Mouse (Mus musculus) kidney, adult 2 months (tissue): ENCODE results near the gene Arid1b. TPM values are rescaled to one million over a fixed set of nuclear protein-coding genes. Genes with fewer than 3 reads are reported as not detected.

ENCODE experiments used
- DNase-seq: peaks from one replicate; pipeline ENCODE4 v3.0.0; 2021
- H3K27ac ChIP-seq: fragments of 200-500 bp; 2 replicates; pipeline ENCODE4 v1.5.1; 2012; ENCODE audit warnings: low read depth, low read length, control low read depth, inconsistent platforms; ENCODE audit not compliant: insufficient read depth
- H3K27me3 ChIP-seq: fragments of 200-500 bp; replicated peaks from 2 replicates; pipeline ENCODE4 v1.6.1; 2012; ENCODE audit warnings: mild to moderate bottlenecking, moderate library complexity, low read length, inconsistent platforms; ENCODE audit not compliant: control insufficient read depth, insufficient read depth
- H3K36me3 ChIP-seq: fragments of 200-500 bp; 2 replicates; pipeline ENCODE4 v1.6.1; 2012; ENCODE audit warnings: mild to moderate bottlenecking, moderate library complexity, low read length, inconsistent platforms; ENCODE audit not compliant: control insufficient read depth, insufficient read depth
- H3K4me1 ChIP-seq: fragments of 200-500 bp; 2 replicates; pipeline ENCODE4 v1.6.1; 2011; ENCODE audit warnings: low read length; ENCODE audit not compliant: control insufficient read depth, insufficient read depth
- H3K4me3 ChIP-seq: fragments of 200-500 bp; 2 replicates; pipeline ENCODE4 v1.5.1; 2011; ENCODE audit warnings: mild to moderate bottlenecking, low read depth, low read length, control low read depth; ENCODE audit not compliant: insufficient read depth
- CTCF ChIP-seq: fragments of 200-500 bp; conservative IDR thresholded peaks from 2 replicates; pipeline ENCODE4 v1.5.1; 2011; ENCODE audit warnings: low read depth, mild to moderate bottlenecking, control low read depth, low read length, moderate library complexity, mixed read lengths; ENCODE audit not compliant: insufficient read depth, insufficient read length
- POLR2A ChIP-seq: fragments of 200-500 bp; IDR thresholded peaks from one replicate; pipeline ENCODE4 v1.6.1; 2011; ENCODE audit warnings: low read depth, low read length, control low read depth
- WGBS: fragments of 180-500 bp; shearing (Covaris S2); methylation state at CpG from one replicate; pipeline ENCODE4 v1.1.7; 2018; 5-methylcytosine and 5-hydroxymethylcytosine counted together
- polyA plus RNA-seq: library from polyadenylated mRNA; depleted of rRNA; stranded (reverse); fragments of >200 nt; gene quantifications from 2 replicates; pipeline ENCODE4 v1.2.3, GENCODE M21; 2012

The Arid1b gene
- polyA plus RNA-seq, 1 experiment, result 20.6 TPM

- no peak overlapping the region for H3K4me3 ChIP-seq
- 52% methylated on average over 11 of the region's 11 CpGs for WGBS
- no peak for DNase-seq
- no peaks in the 10 kb centered on the region for H3K4me1 ChIP-seq
- no peak for TF ChIP-seq CTCF
- TF ChIP-seq POLR2A, result no peak
- H3K36me3 ChIP-seq, result no peaks in the 10 kb centered on the region
- no peak overlapping the region for H3K27ac ChIP-seq
- no peaks in the 10 kb centered on the region for H3K27me3 ChIP-seq
Observed at GRCm38 (mm10) chr17:5377151-5377929, 383.2 kb downstream of the Arid1b start.

GRCm38 (mm10) chr17:5377930-5378310 is 383.8 kb downstream of the Arid1b start:
- Histone ChIP-seq H3K27me3 (no peaks in the 10 kb centered on the region), H3K36me3 (no peaks in the 10 kb centered on the region), H3K4me3 (no peak overlapping the region), H3K27ac (no peak overlapping the region), H3K4me1 (no peaks in the 10 kb centered on the region)
- no peak for TF ChIP-seq POLR2A
- TF ChIP-seq CTCF, result no peak
- DNase-seq, result peak; percentile 73
- WGBS, result 26% methylated on average over 7 of the region's 7 CpGs

- 92% methylated on average over 1 of the region's 1 CpGs for WGBS
- Histone ChIP-seq H3K27ac (no peak overlapping the region), H3K4me3 (no peak overlapping the region), H3K36me3 (no peaks in the 10 kb centered on the region), H3K27me3 (no peaks in the 10 kb centered on the region), H3K4me1 (no peaks in the 10 kb centered on the region)
- no peak for DNase-seq
- TF ChIP-seq POLR2A (no peak), CTCF (no peak)
Observed at GRCm38 (mm10) chr17:5385694-5386093, 391.6 kb downstream of the Arid1b start.

- WGBS, result 79% methylated on average over 12 of the region's 12 CpGs
- H3K4me3 ChIP-seq, result no peak overlapping the region
- H3K4me1 ChIP-seq, result no peaks in the 10 kb centered on the region
- no peaks in the 10 kb centered on the region for H3K27me3 ChIP-seq
- TF ChIP-seq POLR2A, result no peak
- TF ChIP-seq CTCF, result no peak
- no peak for DNase-seq
- H3K27ac ChIP-seq, result no peak overlapping the region
- H3K36me3 ChIP-seq, result no peaks in the 10 kb centered on the region
Observed at GRCm38 (mm10) chr17:5386885-5387545, 392.9 kb downstream of the Arid1b start.

- Histone ChIP-seq H3K27ac (no peak overlapping the region), H3K4me3 (no peak overlapping the region), H3K4me1 (no peaks in the 10 kb centered on the region), H3K36me3 (no peaks in the 10 kb centered on the region), H3K27me3 (no peaks in the 10 kb centered on the region)
- no peak for TF ChIP-seq CTCF
- TF ChIP-seq POLR2A, result no peak
- 86% methylated on average over 3 of the region's 3 CpGs for WGBS
- DNase-seq, result no peak
Observed at GRCm38 (mm10) chr17:5388351-5388750, 394.2 kb downstream of the Arid1b start.

GRCm38 (mm10) chr17:5390682-5391081 is 396.6 kb downstream of the Arid1b start:
- Histone ChIP-seq H3K27ac (no peak overlapping the region), H3K4me1 (no peaks in the 10 kb centered on the region), H3K27me3 (no peaks in the 10 kb centered on the region), H3K4me3 (no peak overlapping the region), H3K36me3 (no peaks in the 10 kb centered on the region)
- TF ChIP-seq POLR2A (no peak), CTCF (no peak)
- DNase-seq, result no peak
- 57% methylated on average over 10 of the region's 10 CpGs for WGBS

GRCm38 (mm10) chr17:5395454-5396205 is 401.5 kb downstream of the Arid1b start:
- WGBS, result 90% methylated on average over 16 of the region's 16 CpGs
- no peak for DNase-seq
- H3K27ac ChIP-seq, result no peak overlapping the region

More at GRCm38 (mm10) chr17:5395454-5396205, 401.5 kb downstream of the Arid1b start:
- Histone ChIP-seq H3K4me3 (no peak overlapping the region), H3K36me3 (no peaks in the 10 kb centered on the region), H3K4me1 (no peaks in the 10 kb centered on the region), H3K27me3 (no peaks in the 10 kb centered on the region)
- TF ChIP-seq CTCF (no peak), POLR2A (no peak)
